Mouse (Mus musculus) embryonic stem cell, embryonic (primary cell): ENCODE data around the gene Gm20388.

Experiments
- CTCF ChIA-PET, 4 experiments: fragments of 300-600 bp in 2 of 4; fragments of 350-600 bp in 2 of 4; sonication (Branson Sonifier 250); formaldehyde crosslinking; loops; one replicate each; lab custom pipeline; 2022; ENCODE audit warnings: inconsistent platforms in 2 of 4; lab: Charles Lee
- POLR2A ChIA-PET, 4 experiments: fragments of 300-600 bp in 2 of 4; fragments of 350-600 bp in 2 of 4; sonication (Branson Sonifier 250); formaldehyde crosslinking; loops; one replicate each; lab custom pipeline; 2022; ENCODE audit warnings: antibody characterized with exemption in 4 of 4, inconsistent platforms in 1 of 4; lab: Charles Lee

Gm20388 gene

GRCm38 (mm10) chr8:120558162-120558561 is 647.5 kb downstream of the Gm20388 start:
- ChIA-PET POLR2A (interaction anchor here (0.6 to 1.3 kb wide), 9 partner anchors 10 to 217 kb away, joined by 3 to 4 read pairs (median 3); partner anchors contain the start of gene Gins2 (in 1 of the 4)), CTCF (interaction anchor here (0.6 to 1.6 kb wide), 12 partner anchors 12 to 882 kb away, joined by 3 to 17 read pairs (median 4); no protein-coding TSS in a partner anchor)

DNA sequence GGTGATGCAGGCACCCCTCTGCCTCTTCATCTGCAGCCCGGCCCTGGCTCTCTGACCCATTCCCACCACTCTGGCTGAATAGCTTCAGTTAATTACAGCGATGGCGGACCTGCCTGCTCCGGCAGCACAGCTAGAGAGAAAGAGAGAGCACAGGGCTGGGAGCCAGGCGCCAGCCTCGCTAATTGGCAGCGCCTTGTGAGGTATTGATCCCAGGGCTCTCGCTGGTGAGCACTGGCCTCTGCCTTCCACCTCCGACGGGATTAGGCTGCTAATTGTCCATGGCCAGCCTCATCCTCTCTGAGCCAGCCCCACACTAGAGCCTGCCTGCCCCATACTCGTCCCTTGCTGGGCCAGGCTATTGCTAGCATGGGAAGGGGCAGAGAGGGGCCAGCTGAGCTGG is 649.0 kb downstream of the Gm20388 start:
- CTCF ChIA-PET, result interaction anchor here in 3 of 4 experiments (0.6 to 4.2 kb wide), 3 partner anchors 9 to 195 kb away, joined by 3 to 15 read pairs (median 7); no protein-coding TSS in a partner anchor

GRCm38 (mm10) chr8:120560535-120560934 is 649.9 kb downstream of the Gm20388 start:
- ChIA-PET POLR2A (interaction anchor here (0.6 to 2.2 kb wide), 13 partner anchors 8 to 140 kb away, joined by 3 to 9 read pairs (median 3); no protein-coding TSS in a partner anchor), CTCF (interaction anchor here (0.5 to 4.2 kb wide), 10 partner anchors 10 to 519 kb away, joined by 3 to 21 read pairs (median 6); no protein-coding TSS in a partner anchor)

More for the DNA sequence above, 649.0 kb downstream of the Gm20388 start:
- POLR2A ChIA-PET, result interaction anchor here in 3 of 4 experiments (0.6 to 2.2 kb wide), 5 partner anchors 8 to 99 kb away, joined by 3 to 7 read pairs (median 3); no protein-coding TSS in a partner anchor

- ChIA-PET POLR2A (interaction anchor here in 3 of 4 experiments (0.7 to 3.0 kb wide), 19 partner anchors 8 to 155 kb away, joined by 3 to 12 read pairs (median 3); no protein-coding TSS in a partner anchor), CTCF (interaction anchor here (0.6 to 4.2 kb wide), 43 partner anchors 8 to 1144 kb away, joined by 3 to 34 read pairs (median 4); partner anchors contain the start of gene Gins2 (in 1 of the 4))
These were observed 651.1 kb downstream of the Gm20388 start for GRCm38 (mm10) chr8:120561539-120562435.

DNA sequence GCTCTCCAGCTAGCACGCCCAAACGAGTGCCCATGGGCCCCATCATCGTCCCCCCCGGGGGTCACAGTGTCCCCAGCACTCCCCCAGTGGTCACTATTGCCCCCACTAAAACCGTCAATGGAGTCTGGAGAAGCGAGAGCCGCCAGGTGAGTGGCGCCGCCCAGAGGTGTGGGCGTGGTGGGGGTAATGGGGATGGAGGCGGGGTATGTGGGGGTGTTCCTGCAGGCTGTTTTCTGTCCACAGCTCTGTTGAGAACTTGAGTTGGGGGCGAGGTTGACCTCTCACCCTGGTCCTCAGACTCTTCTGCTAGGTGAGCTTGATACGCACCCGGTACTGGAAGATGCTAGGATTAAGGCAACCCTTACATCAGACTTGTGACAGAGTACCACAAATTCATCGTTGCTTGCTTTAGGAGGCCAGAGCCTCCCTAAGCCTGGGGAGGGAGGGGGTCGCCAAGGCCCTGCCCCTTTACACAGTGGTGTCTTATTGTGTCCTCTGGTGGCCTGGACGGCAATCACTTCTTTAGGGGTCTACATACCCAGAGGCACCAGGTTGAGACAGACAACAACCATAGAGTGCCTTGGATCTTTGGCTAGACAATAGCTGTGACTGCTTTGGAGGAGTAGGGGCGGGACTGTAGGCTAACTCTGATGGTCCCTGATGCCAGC is 652.2 kb downstream of the Gm20388 start:
- CTCF ChIA-PET, result interaction anchor here (0.6 to 4.2 kb wide), 43 partner anchors 7 to 1145 kb away, joined by 3 to 34 read pairs (median 4); partner anchors contain the start of gene Gins2 (in 1 of the 4)
- POLR2A ChIA-PET, result interaction anchor here in 3 of 4 experiments (0.6 to 3.0 kb wide), 24 partner anchors 8 to 228 kb away, joined by 3 to 12 read pairs (median 3); no protein-coding TSS in a partner anchor

DNA sequence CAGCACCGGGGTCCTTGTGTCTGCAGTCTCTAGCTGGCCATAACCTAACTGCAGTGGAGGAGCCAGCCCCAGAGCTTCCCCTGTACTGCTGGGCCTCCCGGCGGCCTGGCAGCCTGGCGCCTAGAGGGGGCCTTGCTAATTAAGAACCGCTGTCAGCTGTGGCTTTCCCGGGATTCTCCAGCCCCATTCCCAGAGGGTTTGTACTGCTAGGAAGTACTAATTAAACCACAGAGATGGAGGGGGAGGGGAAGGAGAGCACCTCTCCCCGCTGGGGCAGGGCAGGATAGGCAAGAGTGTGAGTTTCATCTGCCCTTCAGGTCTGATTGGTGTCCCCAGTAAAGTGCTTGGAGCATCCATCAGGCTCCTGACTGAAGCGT is 652.7 kb downstream of the Gm20388 start:
- POLR2A ChIA-PET, result interaction anchor here (0.6 to 3.0 kb wide), 19 partner anchors 8 to 245 kb away, joined by 3 to 12 read pairs (median 3); no protein-coding TSS in a partner anchor
- CTCF ChIA-PET, result interaction anchor here (0.7 to 4.2 kb wide), 20 partner anchors 11 to 322 kb away, joined by 3 to 34 read pairs (median 4); partner anchors contain the start of gene Gins2 (in 1 of the 4)

DNA sequence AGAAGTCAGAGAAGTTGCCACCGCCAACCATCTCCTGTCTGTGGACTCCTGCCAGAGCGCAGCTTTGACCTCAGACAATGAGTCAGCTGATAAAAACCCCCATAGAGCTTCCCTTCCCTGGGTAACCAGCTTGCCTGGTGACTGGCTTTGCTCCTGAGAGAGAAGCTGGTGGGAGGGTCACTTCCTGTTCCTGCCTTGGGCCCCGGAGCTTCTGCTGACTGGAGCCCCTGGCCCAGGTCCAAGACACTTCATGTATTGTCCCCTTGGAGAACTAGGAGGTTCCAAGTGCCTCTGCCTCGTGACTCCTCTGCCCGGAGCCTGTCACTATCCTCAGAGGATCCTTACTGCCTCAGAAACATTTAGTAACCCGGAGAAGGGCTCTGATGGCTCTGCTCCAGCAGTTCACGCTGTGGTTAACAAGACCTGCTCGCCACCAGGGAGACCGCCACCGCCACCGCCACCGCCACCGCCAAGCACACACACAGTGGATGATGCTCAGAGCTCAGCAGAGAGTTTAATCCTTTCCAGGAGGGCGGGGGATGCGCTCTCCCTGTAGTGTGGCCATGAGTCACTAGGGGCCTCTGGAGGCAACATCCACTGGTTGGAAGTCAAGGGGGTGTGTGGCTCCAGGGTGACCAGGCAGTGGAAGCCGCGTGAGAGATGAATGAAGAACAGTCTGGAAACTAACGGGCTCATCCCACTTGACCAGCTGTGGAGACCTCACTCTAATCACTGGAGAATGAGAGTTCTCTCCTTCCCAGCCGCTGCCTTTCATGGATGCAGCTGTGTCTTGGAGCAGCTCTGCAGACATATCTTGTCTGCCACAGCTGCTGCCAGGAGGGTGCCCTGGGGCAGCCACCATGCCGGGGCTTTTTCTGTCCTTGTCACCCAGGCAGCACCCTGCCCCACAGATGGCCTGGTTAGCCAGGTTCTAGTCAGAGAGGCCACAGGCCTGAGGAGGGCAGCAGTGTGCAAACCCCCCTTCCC is 653.5 kb downstream of the Gm20388 start:
- ChIA-PET POLR2A (interaction anchor here (0.6 to 3.0 kb wide), 18 partner anchors 9 to 246 kb away, joined by 3 to 12 read pairs (median 3); partner anchors contain the start of gene Gins2 (in 1 of the 4)), CTCF (interaction anchor here in 3 of 4 experiments (0.6 to 4.2 kb wide), 20 partner anchors 12 to 323 kb away, joined by 3 to 34 read pairs (median 4); partner anchors contain the start of gene Gins2 (in 1 of the 3))

DNA sequence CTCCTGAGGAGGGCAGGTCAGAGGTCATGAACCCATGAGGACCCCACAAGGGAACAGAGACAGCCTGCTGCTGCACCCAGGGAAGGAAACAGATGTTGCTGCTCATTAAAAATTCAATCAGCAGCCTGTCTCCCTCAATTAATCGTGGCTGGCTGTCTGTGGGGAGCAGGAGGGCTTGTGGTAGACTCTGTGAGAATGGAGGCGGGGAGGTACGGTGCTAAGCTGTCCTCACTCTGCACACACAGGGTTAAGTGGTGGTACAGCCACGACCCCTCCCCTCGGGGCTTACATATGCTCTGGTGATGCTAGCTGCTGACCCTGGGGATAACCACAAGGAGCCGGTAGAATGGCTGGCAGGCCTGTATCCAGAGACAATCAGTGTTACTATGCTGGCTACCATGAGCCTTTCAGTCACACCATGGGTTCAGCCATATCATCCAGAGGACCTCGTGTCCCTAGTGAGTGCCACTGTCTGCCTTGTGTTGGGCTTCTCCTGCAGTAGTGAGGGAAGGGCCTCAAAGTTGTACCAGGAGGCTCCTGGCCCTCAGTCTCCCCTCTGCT is 654.6 kb downstream of the Gm20388 start:
- POLR2A ChIA-PET, result interaction anchor here in 1 of 4 experiments (0.7 to 7.9 kb wide), 3 partner anchors 8 to 93 kb away, joined by 3 to 67 read pairs (median 3); no protein-coding TSS in a partner anchor
- CTCF ChIA-PET, result no interaction called here

DNA sequence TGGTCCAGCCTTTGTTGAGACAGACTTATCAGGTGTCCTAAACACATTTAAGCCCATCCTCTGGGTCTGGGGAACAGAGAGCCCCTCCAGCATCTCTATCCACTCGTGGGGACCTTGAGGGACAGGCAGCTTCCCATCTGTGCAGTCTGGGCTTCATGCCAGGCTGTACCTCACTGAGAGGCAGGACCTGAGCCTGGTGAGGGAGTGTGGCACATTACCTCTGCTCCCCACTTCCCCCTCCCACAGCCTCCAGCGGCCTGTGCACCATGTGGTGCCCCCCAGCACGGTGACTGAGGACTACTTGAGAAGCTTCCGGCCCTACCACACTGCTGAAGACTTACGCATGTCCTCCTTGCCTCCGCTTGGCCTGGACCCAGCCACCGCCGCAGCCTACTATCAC is 656.0 kb downstream of the Gm20388 start:
- ChIA-PET POLR2A (interaction anchor here in 1 of 4 experiments (0.6 to 7.9 kb wide), 5 partner anchors 10 to 231 kb away, joined by 3 to 67 read pairs (median 3); no protein-coding TSS in a partner anchor), CTCF (interaction anchor here in 2 of 4 experiments (0.7 to 2.6 kb wide), 3 partner anchors 11 to 247 kb away, joined by 3 to 7 read pairs (median 5); no protein-coding TSS in a partner anchor)

- POLR2A ChIA-PET, result interaction anchor here (0.5 to 7.9 kb wide), 20 partner anchors 8 to 1283 kb away, joined by 3 to 67 read pairs (median 3); partner anchors contain the start of gene Gins2 (in 1 of the 4)
- CTCF ChIA-PET, result interaction anchor here (0.6 to 3.0 kb wide), 16 partner anchors 12 to 389 kb away, joined by 3 to 9 read pairs (median 3); partner anchors contain the start of gene Gins2 (in 1 of the 4)
These were observed 657.1 kb downstream of the Gm20388 start for GRCm38 (mm10) chr8:120567731-120568130.

DNA sequence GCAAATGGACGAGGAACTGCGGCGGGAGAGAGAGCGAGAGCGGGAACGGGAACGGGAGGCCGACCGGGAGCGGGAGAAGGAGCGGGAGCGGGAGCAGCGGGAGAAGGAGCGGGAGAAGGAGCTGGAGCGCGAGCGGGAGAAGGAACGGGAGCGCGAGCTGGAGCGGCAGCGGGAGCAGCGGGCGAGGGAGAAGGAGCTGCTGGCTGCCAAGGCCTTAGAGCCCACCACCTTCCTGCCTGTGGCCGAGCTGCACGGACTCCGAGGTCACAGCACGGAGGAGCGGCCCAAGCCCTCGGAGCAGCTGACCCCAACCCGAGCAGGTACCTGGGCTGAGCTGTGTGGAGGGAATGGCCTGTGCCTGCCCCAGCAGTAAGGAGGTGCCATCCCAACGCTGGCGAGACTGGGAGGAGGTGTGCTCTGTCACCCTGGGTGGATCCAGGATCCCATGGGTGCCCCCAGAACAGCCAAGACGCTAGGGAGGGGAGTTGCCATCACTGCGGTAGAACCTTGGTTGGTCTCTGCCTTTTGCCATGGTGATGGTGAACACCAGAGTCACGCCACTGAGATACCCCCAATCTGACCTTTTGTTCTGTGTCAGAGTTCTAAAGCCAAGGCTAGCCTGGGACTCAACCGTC is 657.6 kb downstream of the Gm20388 start:
- CTCF ChIA-PET, result interaction anchor here (0.6 to 3.0 kb wide), 23 partner anchors 12 to 389 kb away, joined by 3 to 16 read pairs (median 3); partner anchors contain the start of gene Gins2 (in 1 of the 4)
- POLR2A ChIA-PET, result interaction anchor here (0.5 to 7.9 kb wide), 19 partner anchors 8 to 1282 kb away, joined by 3 to 67 read pairs (median 3); partner anchors contain the start of gene Gins2 (in 2 of the 4)

DNA sequence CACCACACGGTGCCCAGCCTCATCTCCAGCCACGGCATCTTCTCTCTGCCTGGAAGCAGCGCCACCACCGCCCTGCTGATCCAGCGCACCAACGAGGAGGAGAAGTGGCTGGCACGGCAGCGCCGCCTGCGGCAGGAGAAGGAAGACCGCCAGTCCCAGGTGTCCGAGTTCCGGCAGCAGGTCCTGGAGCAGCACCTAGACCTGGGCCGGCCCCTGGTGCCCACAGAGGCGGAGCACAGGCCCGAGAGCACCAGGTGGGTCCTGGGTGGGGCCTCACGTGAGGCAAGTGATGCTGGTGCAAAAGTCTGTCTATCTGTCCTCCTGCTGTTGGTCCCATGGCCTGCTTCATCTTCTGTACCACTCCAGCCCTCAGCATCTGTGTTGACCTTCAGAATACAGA is 658.5 kb downstream of the Gm20388 start:
- ChIA-PET POLR2A (interaction anchor here (0.6 to 7.9 kb wide), 12 partner anchors 8 to 161 kb away, joined by 3 to 67 read pairs (median 3); partner anchors contain the start of gene Gins2 (in 1 of the 4)), CTCF (interaction anchor here (0.6 to 3.2 kb wide), 31 partner anchors 8 to 293 kb away, joined by 3 to 24 read pairs (median 7); partner anchors contain the start of gene Gins2 (in 1 of the 4))

GRCm38 (mm10) chr8:120569939-120570715 is 659.5 kb downstream of the Gm20388 start:
- POLR2A ChIA-PET, result interaction anchor here (0.6 to 7.9 kb wide), 27 partner anchors 9 to 192 kb away, joined by 3 to 67 read pairs (median 3); partner anchors contain the start of gene Gins2 (in 1 of the 4)
- CTCF ChIA-PET, result interaction anchor here (0.5 to 3.2 kb wide), 97 partner anchors 8 to 1206 kb away, joined by 3 to 24 read pairs (median 4); partner anchors contain the start of genes Gins2 (in 3 of the 4) and Fam92b (in 1 of the 4)

DNA sequence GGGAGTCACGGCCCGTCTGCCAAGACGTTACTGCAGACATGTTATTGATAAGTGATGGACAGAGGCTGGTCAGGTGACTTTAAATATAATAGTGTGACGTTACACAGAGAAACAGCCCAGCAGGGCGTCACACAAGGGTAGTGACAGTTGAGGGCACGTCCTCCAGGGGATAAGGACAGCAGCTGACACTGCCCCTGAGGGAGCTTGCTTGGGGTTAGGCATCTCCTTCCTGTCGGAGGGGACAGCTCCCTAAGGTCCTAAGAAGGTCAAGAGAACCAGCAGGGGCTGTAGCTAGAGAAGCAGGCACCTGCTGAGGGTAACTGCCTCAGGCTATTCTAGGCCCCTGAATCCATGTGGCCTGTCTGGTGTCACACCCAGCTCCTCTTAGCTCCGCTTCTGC is 660.9 kb downstream of the Gm20388 start:
- POLR2A ChIA-PET, result interaction anchor here in 3 of 4 experiments (0.5 to 7.9 kb wide), 9 partner anchors 9 to 279 kb away, joined by 3 to 67 read pairs (median 4); partner anchors contain the start of gene Gins2 (in 2 of the 3)
- CTCF ChIA-PET, result interaction anchor here (0.6 to 3.2 kb wide), 15 partner anchors 10 to 1219 kb away, joined by 3 to 24 read pairs (median 3); no protein-coding TSS in a partner anchor
